Mouse (Mus musculus): ENCODE measurements around the gene Car6.
A peak's percentile ranks its signal among the peaks of the same experiment; 100 is the strongest.

The Car6 gene

GRCm38 (mm10) chr4:150201232-150201631, at the start of gene Car6:
Car6 (minus strand) TSS chr4:150201332.
- DNase-seq (ENCODE audit: low read depth, low spot score): no peak

- peak; percentile 74 for DNase-seq (ENCODE audit: low read depth, low spot score)
Observed at GRCm38 (mm10) chr4:150249731-150250270, 48.7 kb upstream of the Car6 start.

- no peak for DNase-seq (ENCODE audit: low read depth, low spot score)
Observed at GRCm38 (mm10) chr4:150248917-150249316, 47.8 kb upstream of the Car6 start.

- peak; percentile 90 for DNase-seq (ENCODE audit: low read depth, low spot score)
Observed at GRCm38 (mm10) chr4:150248009-150248408, 46.9 kb upstream of the Car6 start.

GRCm38 (mm10) chr4:150245876-150246275, 44.7 kb upstream of the Car6 start:
- no peak for DNase-seq (ENCODE audit: low read depth, low spot score)

- DNase-seq (ENCODE audit: low read depth, low spot score): no peak
Observed at GRCm38 (mm10) chr4:150242745-150243144, 41.6 kb upstream of the Car6 start.

- DNase-seq (ENCODE audit: low read depth, low spot score): no peak
Observed at GRCm38 (mm10) chr4:150241708-150242107, 40.6 kb upstream of the Car6 start.

GRCm38 (mm10) chr4:150240381-150240886, 39.3 kb upstream of the Car6 start:
- no peak for DNase-seq (ENCODE audit: low read depth, low spot score)

- DNase-seq (ENCODE audit: low read depth, low spot score): peak; percentile 97
Observed at GRCm38 (mm10) chr4:150239951-150240368, 38.8 kb upstream of the Car6 start.

- no peak for DNase-seq (ENCODE audit: low read depth, low spot score)
Observed at GRCm38 (mm10) chr4:150239503-150239902, 38.4 kb upstream of the Car6 start.

- no peak for DNase-seq (ENCODE audit: low read depth, low spot score)
Observed at GRCm38 (mm10) chr4:150239087-150239480, 38.0 kb upstream of the Car6 start.

GRCm38 (mm10) chr4:150238433-150239086, 37.4 kb upstream of the Car6 start:
- no peak for DNase-seq (ENCODE audit: low read depth, low spot score)

- DNase-seq (ENCODE audit: low read depth, low spot score): peak; percentile 51
Observed at GRCm38 (mm10) chr4:150237636-150238361, 36.7 kb upstream of the Car6 start.

GRCm38 (mm10) chr4:150236521-150237481, 35.7 kb upstream of the Car6 start, which contains the start of gene Eno1:
Eno1 (plus strand) TSS chr4:150236721.
- peak; percentile 98 for DNase-seq (ENCODE audit: low read depth, low spot score)

GRCm38 (mm10) chr4:150236031-150236430, 34.9 kb upstream of the Car6 start:
- no peak for DNase-seq (ENCODE audit: low read depth, low spot score)

- no peak for DNase-seq (ENCODE audit: low read depth, low spot score)
Observed at GRCm38 (mm10) chr4:150235585-150235984, 34.5 kb upstream of the Car6 start.

- peak; percentile 77 for DNase-seq (ENCODE audit: low read depth, low spot score)
Observed at GRCm38 (mm10) chr4:150234599-150235327, 33.6 kb upstream of the Car6 start.

GRCm38 (mm10) chr4:150231871-150232270, 30.7 kb upstream of the Car6 start:
- peak; percentile 89 for DNase-seq (ENCODE audit: low read depth, low spot score)

GRCm38 (mm10) chr4:150230460-150231407, 29.6 kb upstream of the Car6 start:
- DNase-seq (ENCODE audit: low read depth, low spot score): peak; percentile 90

Data from brain, adult 2 months (tissue).